Mouse (Mus musculus) hindbrain, embryonic 13.5 days (tissue): ENCODE measurements around the gene Mitf. TPM values are rescaled to one million over a fixed set of nuclear protein-coding genes. Genes with fewer than 3 reads are reported as not detected.

Experiments used
- ATAC-seq: fragments of 200-750 bp; cut with Nextera tagmentation; 2 replicates; pipeline ENCODE4 v1.8.0; 2017; ENCODE audit warnings: moderate TSS enrichment; ENCODE audit not compliant: low FRiP score
- H3K27ac ChIP-seq: fragments of 300-500 bp; sonication (generic); 2 replicates; pipeline ENCODE4 v1.5.1; 2015; ENCODE audit warnings: inconsistent platforms, mild to moderate bottlenecking, moderate library complexity
- H3K27me3 ChIP-seq: fragments of 300-500 bp; sonication (generic); 2 replicates; pipeline ENCODE4 v1.6.1; 2015; ENCODE audit warnings: mild to moderate bottlenecking, inconsistent platforms
- H3K36me3 ChIP-seq: fragments of 300-500 bp; sonication (generic); 2 replicates; pipeline ENCODE4 v1.6.1; 2015; ENCODE audit warnings: mild to moderate bottlenecking, inconsistent platforms
- H3K4me1 ChIP-seq: fragments of 300-500 bp; sonication (generic); replicated peaks from 2 replicates; pipeline ENCODE4 v1.6.1; 2015; ENCODE audit warnings: inconsistent platforms
- H3K4me2 ChIP-seq: fragments of 300-500 bp; sonication (generic); 2 replicates; pipeline ENCODE4 v1.6.1; 2015; ENCODE audit warnings: inconsistent platforms, mild to moderate bottlenecking, moderate library complexity
- H3K4me3 ChIP-seq: fragments of 300-500 bp; sonication (generic); 2 replicates; pipeline ENCODE4 v1.5.1; 2015; ENCODE audit warnings: mild to moderate bottlenecking, inconsistent platforms
- H3K9ac ChIP-seq: fragments of 300-500 bp; sonication (generic); 2 replicates; pipeline ENCODE4 v1.6.1; 2015; ENCODE audit warnings: mild to moderate bottlenecking, inconsistent platforms
- H3K9me3 ChIP-seq: fragments of 300-500 bp; sonication (generic); 2 replicates; pipeline ENCODE4 v1.6.1; 2016; ENCODE audit warnings: inconsistent platforms
- WGBS: fragments of 180-500 bp; shearing (Covaris S2); methylation state at CpG from one replicate; pipeline ENCODE4 v1.1.7; 2015; 5-methylcytosine and 5-hydroxymethylcytosine counted together
- polyA plus RNA-seq: library from polyadenylated mRNA; unstranded; fragments of >200 nt; fragmentation: Nextera tagmentation; extraction: Ambion mirVana; gene quantifications from 2 replicates; pipeline ENCODE4 v1.2.1, GENCODE M21; 2015

The Mitf gene
- polyA plus RNA-seq, 1 experiment from 2014 or later = 2.1 TPM

GRCm38 (mm10) chr6:97828021-97828420 is 21.2 kb downstream of the Mitf start:
- H3K27me3 ChIP-seq = no peaks in the 10 kb centered on the region
- H3K9me3 ChIP-seq = no peaks in the 10 kb centered on the region
- no peaks in the 10 kb centered on the region for H3K4me1 ChIP-seq
- H3K4me2 ChIP-seq = no peak overlapping the region
- H3K9ac ChIP-seq = no peak overlapping the region
- no peaks in the 10 kb centered on the region for H3K36me3 ChIP-seq
- WGBS = 88% methylated on average over 3 of the region's 3 CpGs
- ATAC-seq = no peak
- H3K27ac ChIP-seq = no peak overlapping the region
- H3K4me3 ChIP-seq = no peak overlapping the region

DNA sequence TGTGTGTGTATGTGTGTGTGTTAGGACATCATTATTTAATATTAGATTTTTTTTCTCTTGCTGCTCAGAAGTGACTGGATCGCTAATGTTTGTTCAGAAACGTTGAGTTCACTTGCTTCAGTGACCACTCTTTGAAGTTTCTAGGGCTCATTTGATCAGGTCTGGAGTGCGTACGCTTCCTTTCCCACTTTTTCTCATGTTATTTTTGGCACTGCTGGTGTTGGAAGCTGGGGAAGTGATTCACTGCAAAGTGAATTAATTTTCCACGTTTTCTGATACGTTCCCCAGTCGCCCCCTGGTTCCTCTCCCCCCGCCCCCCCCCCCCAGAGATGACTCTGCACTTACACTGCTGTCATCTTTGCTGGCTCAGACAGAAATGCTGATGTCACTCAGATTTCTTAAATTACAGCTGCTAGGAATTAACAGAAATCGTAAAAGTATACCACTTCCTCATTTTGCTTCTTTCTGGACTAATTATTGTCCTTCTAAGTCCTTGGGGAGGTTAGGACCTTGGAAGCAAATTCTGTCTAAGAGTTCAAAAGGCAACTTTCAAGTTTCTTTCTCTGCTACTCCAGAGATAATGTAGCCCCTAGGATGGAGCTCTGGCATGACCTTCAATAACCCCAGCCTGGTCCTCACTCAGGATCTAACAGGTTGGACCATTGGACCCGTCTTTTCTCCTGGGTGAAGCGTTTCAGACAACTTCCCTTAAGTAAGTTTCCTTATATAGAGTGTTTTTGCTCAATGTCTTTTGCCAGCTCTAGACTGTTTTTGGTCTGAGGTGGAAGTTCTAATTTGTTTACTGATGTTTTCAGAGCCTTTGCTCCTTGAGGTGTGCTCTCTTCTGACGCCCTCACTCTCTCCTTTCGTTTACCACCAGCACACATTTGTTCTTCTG is 22.2 kb downstream of the Mitf start:
- no peak for ATAC-seq
- 72% methylated on average over 13 of the region's 13 CpGs for WGBS
- H3K36me3 ChIP-seq = no peaks in the 10 kb centered on the region

DNA sequence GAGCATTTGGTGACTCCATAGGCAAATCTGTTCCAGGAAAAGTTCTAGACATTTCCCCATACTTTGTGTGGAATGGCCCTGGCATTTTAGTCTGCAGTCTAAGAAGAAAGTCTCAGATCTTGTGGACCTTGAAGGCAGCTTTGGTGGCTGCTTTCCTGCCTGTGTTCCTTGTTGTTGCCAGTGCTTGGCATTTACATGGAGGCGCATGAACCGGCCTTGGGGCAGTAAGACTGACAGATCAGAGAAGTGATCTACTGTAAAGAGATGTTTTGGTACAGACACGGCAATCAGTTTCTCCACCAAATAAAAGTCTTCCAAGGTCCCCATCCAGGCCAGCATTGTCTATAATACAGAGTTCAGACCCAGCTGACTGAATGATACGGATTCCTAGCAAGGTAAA is 25.6 kb downstream of the Mitf start:
- H3K4me3 ChIP-seq = no peak overlapping the region
- no peak for ATAC-seq
- 92% methylated on average over 4 of the region's 4 CpGs for WGBS
- H3K9me3 ChIP-seq = no peaks in the 10 kb centered on the region
- H3K9ac ChIP-seq = no peak overlapping the region
- H3K27me3 ChIP-seq = no peaks in the 10 kb centered on the region
- H3K27ac ChIP-seq = no peak overlapping the region
- no peaks in the 10 kb centered on the region for H3K4me1 ChIP-seq
- H3K36me3 ChIP-seq = no peaks in the 10 kb centered on the region
- no peak overlapping the region for H3K4me2 ChIP-seq

More for the DNA sequence above, 22.2 kb downstream of the Mitf start:
- H3K4me1 ChIP-seq = no peaks in the 10 kb centered on the region
- no peak overlapping the region for H3K4me3 ChIP-seq
- no peak overlapping the region for H3K4me2 ChIP-seq
- H3K27me3 ChIP-seq = no peaks in the 10 kb centered on the region
- H3K9me3 ChIP-seq = no peaks in the 10 kb centered on the region
- H3K9ac ChIP-seq = no peak overlapping the region
- no peak overlapping the region for H3K27ac ChIP-seq

DNA sequence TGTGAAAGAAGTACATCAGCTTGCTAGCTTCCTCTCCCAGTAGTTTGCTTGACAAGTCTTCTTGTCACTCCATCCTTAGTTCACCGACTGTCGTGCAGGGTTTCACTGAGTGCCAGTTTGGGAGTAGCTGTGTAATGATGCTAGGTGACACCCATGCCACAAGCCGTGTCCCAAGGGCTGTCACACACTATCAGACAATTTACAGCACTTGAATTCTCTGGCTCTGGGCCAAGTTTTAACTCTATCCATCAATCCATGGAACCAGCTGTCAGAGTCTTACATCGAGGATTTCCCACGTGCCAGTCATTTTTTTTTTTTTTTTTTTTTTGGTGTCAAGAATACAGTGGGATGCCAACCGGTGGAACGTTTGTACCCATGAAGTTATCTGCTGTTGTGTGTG is 29.3 kb downstream of the Mitf start:
- Histone ChIP-seq H3K36me3 (no peaks in the 10 kb centered on the region), H3K4me2 (no peak overlapping the region), H3K4me3 (no peak overlapping the region), H3K4me1 (no peaks in the 10 kb centered on the region), H3K27ac (no peak overlapping the region), H3K27me3 (0 out of 2 replicates have a peak, but pooled peaks cover 5% of the 10 kb centered on the region), H3K9ac (no peak overlapping the region), H3K9me3 (no peaks in the 10 kb centered on the region)
- 67% methylated on average over 7 of the region's 7 CpGs for WGBS
- ATAC-seq = no peak

GRCm38 (mm10) chr6:97837711-97838110 is 30.9 kb downstream of the Mitf start:
- no peaks in the 10 kb centered on the region for H3K36me3 ChIP-seq
- H3K4me3 ChIP-seq = no peak overlapping the region
- H3K9me3 ChIP-seq = no peaks in the 10 kb centered on the region
- no peaks in the 10 kb centered on the region for H3K4me1 ChIP-seq
- no peak for ATAC-seq
- H3K27me3 ChIP-seq = 0 out of 2 replicates have a peak, but pooled peaks cover 5% of the 10 kb centered on the region
- no peak overlapping the region for H3K4me2 ChIP-seq
- no peak overlapping the region for H3K27ac ChIP-seq
- H3K9ac ChIP-seq = no peak overlapping the region

- Histone ChIP-seq H3K36me3 (no peaks in the 10 kb centered on the region), H3K9me3 (no peaks in the 10 kb centered on the region), H3K4me1 (no peaks in the 10 kb centered on the region), H3K4me2 (no peak overlapping the region), H3K9ac (no peak overlapping the region), H3K4me3 (no peak overlapping the region), H3K27ac (no peak overlapping the region), H3K27me3 (0 out of 2 replicates have a peak, but pooled peaks cover 5% of the 10 kb centered on the region)
- no peak for ATAC-seq
These were observed 32.7 kb downstream of the Mitf start for GRCm38 (mm10) chr6:97839568-97839967.

GRCm38 (mm10) chr6:97844112-97844511 is 37.3 kb downstream of the Mitf start:
- no peak overlapping the region for H3K4me3 ChIP-seq
- H3K27me3 ChIP-seq = no peaks in the 10 kb centered on the region
- no peak overlapping the region for H3K27ac ChIP-seq
- H3K4me1 ChIP-seq = no peaks in the 10 kb centered on the region
- H3K4me2 ChIP-seq = no peak overlapping the region
- no peaks in the 10 kb centered on the region for H3K36me3 ChIP-seq
- H3K9ac ChIP-seq = no peak overlapping the region
- H3K9me3 ChIP-seq = no peaks in the 10 kb centered on the region
- no peak for ATAC-seq
- 70% methylated on average over 3 of the region's 3 CpGs for WGBS

DNA sequence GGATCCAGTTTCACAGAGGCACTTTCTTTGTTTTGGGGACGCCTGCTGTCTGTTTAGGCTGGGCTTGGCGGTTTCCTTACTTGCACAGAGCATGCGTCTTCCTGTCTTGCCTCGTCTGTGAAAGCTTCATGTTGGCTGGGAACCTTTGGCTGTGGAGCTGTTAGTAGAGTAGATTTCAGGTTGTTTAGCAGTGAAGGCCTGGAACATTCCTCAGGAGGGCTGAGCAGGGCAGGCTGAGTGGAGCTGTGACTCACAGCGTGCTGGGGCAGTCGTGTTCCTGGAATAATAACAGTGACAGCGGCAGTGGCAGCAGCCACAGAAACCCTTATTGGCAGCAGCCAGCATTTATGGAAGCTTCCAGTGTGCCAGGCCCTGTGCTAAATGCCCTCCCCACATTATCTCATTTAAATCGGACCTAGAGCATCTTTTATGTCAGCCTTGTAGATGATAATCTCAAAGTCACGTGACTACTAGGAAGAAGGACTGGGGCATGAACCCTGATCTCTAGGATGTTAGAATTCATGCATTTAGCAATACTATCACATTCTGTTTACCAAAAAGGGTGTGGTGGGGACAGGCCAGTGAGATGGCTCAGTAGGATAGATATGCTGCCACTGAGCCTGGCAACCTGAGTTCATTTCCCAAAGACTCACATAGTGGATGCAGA is 41.5 kb downstream of the Mitf start:
- Histone ChIP-seq H3K9ac (no peak overlapping the region), H3K9me3 (no peaks in the 10 kb centered on the region), H3K36me3 (no peaks in the 10 kb centered on the region), H3K4me3 (no peak overlapping the region), H3K27me3 (no peaks in the 10 kb centered on the region), H3K4me1 (no peaks in the 10 kb centered on the region), H3K4me2 (no peak overlapping the region), H3K27ac (no peak overlapping the region)
- no peak for ATAC-seq
- 64% methylated on average over 9 of the region's 9 CpGs for WGBS

DNA sequence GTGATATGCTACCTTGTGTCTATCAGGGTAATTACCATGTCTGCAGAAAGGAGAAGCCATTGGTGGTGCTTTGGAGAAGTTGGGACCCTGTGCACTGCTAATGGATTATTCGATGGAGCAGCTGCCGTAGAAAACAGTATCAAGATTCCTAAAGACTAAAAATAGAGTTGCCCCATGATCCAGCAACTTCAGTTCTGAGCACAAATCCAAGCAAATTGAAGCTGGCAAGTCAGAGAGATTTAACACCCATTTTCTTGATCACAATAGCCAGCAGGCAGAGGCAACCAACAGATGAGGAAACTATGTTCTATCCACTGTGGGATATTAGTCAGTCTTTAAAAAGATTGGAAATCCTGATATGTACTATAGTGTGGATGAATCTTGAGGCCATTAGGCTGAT is 47.4 kb downstream of the Mitf start:
- H3K27ac ChIP-seq = no peak overlapping the region
- no peaks in the 10 kb centered on the region for H3K4me1 ChIP-seq
- H3K9ac ChIP-seq = no peak overlapping the region
- H3K4me2 ChIP-seq = no peak overlapping the region
- no peaks in the 10 kb centered on the region for H3K27me3 ChIP-seq
- ATAC-seq = no peak
- no peaks in the 10 kb centered on the region for H3K36me3 ChIP-seq
- H3K9me3 ChIP-seq = no peaks in the 10 kb centered on the region
- WGBS = 86% methylated on average over 2 of the region's 2 CpGs
- H3K4me3 ChIP-seq = no peak overlapping the region

GRCm38 (mm10) chr6:97855420-97856170 is 48.7 kb downstream of the Mitf start:
- no peaks in the 10 kb centered on the region for H3K9me3 ChIP-seq
- ATAC-seq = no peak
- H3K4me3 ChIP-seq = no peak overlapping the region
- H3K27ac ChIP-seq = no peak overlapping the region
- H3K36me3 ChIP-seq = no peaks in the 10 kb centered on the region
- H3K4me2 ChIP-seq = no peak overlapping the region
- H3K27me3 ChIP-seq = no peaks in the 10 kb centered on the region
- 89% methylated on average over 8 of the region's 8 CpGs for WGBS
- H3K4me1 ChIP-seq = no peaks in the 10 kb centered on the region
- H3K9ac ChIP-seq = no peak overlapping the region

DNA sequence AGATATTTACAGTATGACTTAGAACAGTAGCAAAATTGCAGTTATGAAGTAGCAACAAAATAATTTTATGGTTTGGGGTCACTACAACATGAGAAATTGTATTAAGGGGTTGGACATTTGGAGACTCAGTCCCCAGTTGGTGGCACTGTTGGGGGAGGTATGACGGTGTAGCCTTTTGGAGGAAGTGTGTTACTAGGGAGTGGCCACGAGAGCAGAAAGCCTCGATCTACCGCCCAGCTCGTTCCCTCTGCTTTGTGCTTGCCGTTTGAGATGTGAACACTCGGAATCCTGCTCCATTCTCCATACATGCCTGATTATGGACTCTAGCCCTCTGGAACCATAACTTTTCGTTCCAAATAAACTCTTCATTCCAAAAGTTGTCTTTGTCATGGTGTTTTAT is 49.6 kb downstream of the Mitf start:
- 85% methylated on average over 8 of the region's 8 CpGs for WGBS
- no peaks in the 10 kb centered on the region for H3K27me3 ChIP-seq
- no peaks in the 10 kb centered on the region for H3K9me3 ChIP-seq
- no peak overlapping the region for H3K9ac ChIP-seq
- no peaks in the 10 kb centered on the region for H3K4me1 ChIP-seq
- ATAC-seq = no peak
- H3K4me3 ChIP-seq = no peak overlapping the region
- no peak overlapping the region for H3K27ac ChIP-seq
- H3K36me3 ChIP-seq = no peaks in the 10 kb centered on the region
- H3K4me2 ChIP-seq = no peak overlapping the region

DNA sequence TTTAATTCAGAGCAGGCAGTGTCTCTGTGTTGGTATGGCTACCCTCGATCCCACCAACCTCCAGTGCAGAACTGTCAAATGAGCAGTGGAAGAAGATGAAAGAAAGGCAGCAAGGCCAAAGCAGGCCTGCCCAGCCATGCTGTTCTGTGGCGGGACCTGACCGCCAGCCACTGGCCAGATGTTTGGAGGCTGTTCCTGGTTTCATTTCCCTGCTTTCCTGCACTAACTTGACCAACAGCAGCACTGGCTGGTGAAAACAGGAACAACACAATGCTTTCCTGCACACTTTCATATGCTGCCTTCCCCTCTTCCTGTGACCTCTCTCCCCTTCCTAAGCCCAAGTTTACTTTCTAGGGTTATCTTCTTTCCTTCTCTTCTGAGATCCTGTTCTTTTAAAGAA is 50.8 kb downstream of the Mitf start:
- H3K36me3 ChIP-seq = no peaks in the 10 kb centered on the region
- no peaks in the 10 kb centered on the region for H3K4me1 ChIP-seq
- H3K9ac ChIP-seq = no peak overlapping the region
- H3K4me3 ChIP-seq = no peak overlapping the region
- 63% methylated on average over 3 of the region's 3 CpGs for WGBS
- H3K27ac ChIP-seq = no peak overlapping the region
- no peaks in the 10 kb centered on the region for H3K27me3 ChIP-seq
- no peak overlapping the region for H3K4me2 ChIP-seq
- no peaks in the 10 kb centered on the region for H3K9me3 ChIP-seq
- no peak for ATAC-seq
